Mouse (Mus musculus) brain, adult 2 months (tissue): ENCODE data around the gene Bcar3.

Source experiments
- DNase-seq: peaks from one replicate; pipeline ENCODE4 v3.0.0; 2011; ENCODE audit warnings: low read depth, low spot score

Bcar3 gene

GRCm38 (mm10) chr3:122336030-122336429 lies 42.1 kb downstream of the Bcar3 start:
- DNase-seq: no peak

- DNase-seq: no peak
Observed at GRCm38 (mm10) chr3:122337992-122338391, 44.1 kb downstream of the Bcar3 start.

GRCm38 (mm10) chr3:122338897-122339296 lies 45.0 kb downstream of the Bcar3 start:
- no peak for DNase-seq

GRCm38 (mm10) chr3:122340135-122341068 lies 46.5 kb downstream of the Bcar3 start:
- DNase-seq: no peak

GRCm38 (mm10) chr3:122343437-122343853 lies 49.5 kb downstream of the Bcar3 start:
- peak; percentile 76 for DNase-seq

- no peak for DNase-seq
Observed at GRCm38 (mm10) chr3:122344350-122344749, 50.4 kb downstream of the Bcar3 start.

GRCm38 (mm10) chr3:122345977-122346472 lies 52.1 kb downstream of the Bcar3 start:
- DNase-seq: no peak

- DNase-seq: no peak
Observed at GRCm38 (mm10) chr3:122346600-122346999, 52.7 kb downstream of the Bcar3 start.

- DNase-seq: no peak
Observed at GRCm38 (mm10) chr3:122348677-122349076, 54.7 kb downstream of the Bcar3 start.

- no peak for DNase-seq
Observed at GRCm38 (mm10) chr3:122352801-122353200, 58.9 kb downstream of the Bcar3 start.

- DNase-seq: peak; percentile 50
Observed at GRCm38 (mm10) chr3:122359426-122359825, 65.5 kb downstream of the Bcar3 start.

GRCm38 (mm10) chr3:122359954-122360353 lies 66.0 kb downstream of the Bcar3 start:
- DNase-seq: no peak

GRCm38 (mm10) chr3:122360721-122361138 lies 66.8 kb downstream of the Bcar3 start:
- peak; percentile 25 for DNase-seq

GRCm38 (mm10) chr3:122362719-122363118 lies 68.8 kb downstream of the Bcar3 start:
- DNase-seq: no peak

- DNase-seq: no peak
Observed at GRCm38 (mm10) chr3:122364565-122364964, 70.6 kb downstream of the Bcar3 start.

GRCm38 (mm10) chr3:122365326-122365725 lies 71.4 kb downstream of the Bcar3 start:
- DNase-seq: peak; percentile 35

GRCm38 (mm10) chr3:122371646-122372341 lies 77.9 kb downstream of the Bcar3 start:
- no peak for DNase-seq

- DNase-seq: peak; percentile 51
Observed at GRCm38 (mm10) chr3:122372617-122373016, 78.7 kb downstream of the Bcar3 start.

- no peak for DNase-seq
Observed at GRCm38 (mm10) chr3:122376011-122376410, 82.1 kb downstream of the Bcar3 start.

GRCm38 (mm10) chr3:122376412-122376831 lies 82.5 kb downstream of the Bcar3 start:
- DNase-seq: no peak

- DNase-seq: peak; percentile 53
Observed at GRCm38 (mm10) chr3:122376841-122377464, 83.0 kb downstream of the Bcar3 start.

- DNase-seq: no peak
Observed at GRCm38 (mm10) chr3:122378634-122379033, 84.7 kb downstream of the Bcar3 start.
